8 mouse cellular contexts compared by ENCODE assay signal in genomic region chr11:76744550-76744949, GRCm38 (mm10). TPM values are rescaled to one million over a fixed set of nuclear protein-coding genes. Genes with fewer than 3 reads are reported as not detected.
DNase-seq lines count a peak whose midpoint lies in the region; ATAC-seq and TF ChIP-seq lines count a peak whose summit lies in the region.

No protein-coding gene starts in this region.

- peaks cover 44% of the 10 kb centered on the region for H3K36me3 ChIP-seq in kidney, embryonic 16.5 days (ENCODE audit: insufficient read depth, low read length)

- ATAC-seq in kidney, embryonic 16.5 days (ENCODE audit: low FRiP score, low TSS enrichment), result no peak
- ATAC-seq in granulocyte monocyte progenitor cell, adult 5-6 weeks (replicated peaks; ENCODE audit: poor library complexity, severe bottlenecking), result no peak

- H3K4me1 ChIP-seq in kidney, embryonic 16.5 days (ENCODE audit: insufficient read depth, low read length), result no peaks in the 10 kb centered on the region
- H3K4me1 ChIP-seq in embryonic fibroblast, embryonic 13.5 days (ENCODE audit: control insufficient read depth, insufficient read depth, low read length), result no peaks in the 10 kb centered on the region

- no peaks in the 10 kb centered on the region for H3K27me3 ChIP-seq in kidney, embryonic 16.5 days (ENCODE audit: insufficient read depth, low read length)

- H3K9ac ChIP-seq in kidney, embryonic 16.5 days (replicated peaks; ENCODE audit: low read length), result no peak overlapping the region

- TF ChIP-seq POLR2A in embryonic fibroblast, embryonic 13.5 days (IDR thresholded peaks at IDR 0.05; ENCODE audit: low read depth, low read length), result no peak

- H3K4me2 ChIP-seq in kidney, embryonic 16.5 days (replicated peaks; ENCODE audit: low read depth, low read length), result no peak overlapping the region

- no peak overlapping the region for H3K4me3 ChIP-seq in kidney, embryonic 16.5 days (ENCODE audit: low read length)
- H3K4me3 ChIP-seq in embryonic fibroblast, embryonic 13.5 days (ENCODE audit: insufficient read depth, low read length), result no peak overlapping the region

- no peaks in the 10 kb centered on the region for H3K9me3 ChIP-seq in kidney, embryonic 16.5 days (ENCODE audit: low read length)

- H3K27ac ChIP-seq in kidney, embryonic 16.5 days (ENCODE audit: low read length), result no peak overlapping the region
- H3K27ac ChIP-seq in embryonic fibroblast, embryonic 13.5 days (ENCODE audit: insufficient read depth, low read length), result no peak overlapping the region

- DNase-seq in kidney, adult 8-10 months, result peak; percentile 7 to 11
- peak; percentile 47 for DNase-seq in adrenal gland, postnatal 14 days
- DNase-seq in kidney, postnatal 4 days, result peak; percentile 10 to 27
- peak; percentile 42 for DNase-seq in right cerebral cortex, postnatal 25 days
- no peak for DNase-seq in spleen, postnatal 14 days (ENCODE audit: low spot score in 2 of 2)

- WGBS in kidney, embryonic 16.5 days, result 68% methylated on average over 7 of the region's 7 CpGs

- peak; percentile 46; the same call in 1 of the 2 replicates for TF ChIP-seq CTCF in embryonic fibroblast, embryonic 13.5 days (IDR thresholded peaks at IDR 0.05; ENCODE audit: borderline replicate concordance, insufficient read depth, low read length)

RNA-seq across cellular contexts. Expression of gene Gosr1, which starts 18.8 kb away (rescaled TPM):
- 34.0 and 34.8 TPM in 2 replicates for polyA plus RNA-seq in kidney, embryonic 16.5 days (2015; fragmentation: Nextera tagmentation; extraction: Ambion mirVana)
- total RNA-seq in adrenal gland, postnatal 14 days (2021), result 64.2 and 67.3 TPM in 2 replicates
- 34.0 and 38.3 TPM in 2 replicates for polyA plus RNA-seq in embryonic fibroblast, embryonic 13.5 days (2011; ENCODE audit: insufficient read length, low read depth, missing spikeins)
- 14.7 and 14.9 TPM in 2 replicates for total RNA-seq in granulocyte monocyte progenitor cell, adult 5-6 weeks (2014; fragmentation: Nextera tagmentation)
- total RNA-seq in granulocyte monocyte progenitor cell, adult 5-6 weeks (2017), result 47.4 and 93.8 TPM in 2 replicates

Comparison
In these comparisons a context has a peak if more than half of its experiments do, and no peak if none do; other contexts are left out.
1. DNase-seq: peak in kidney, adult 8-10 months (2 of 2), adrenal gland, postnatal 14 days (single experiment), kidney, postnatal 4 days (2 of 2) and right cerebral cortex, postnatal 25 days (single experiment); none in spleen, postnatal 14 days (0 of 2).